Mouse (Mus musculus) limb, embryonic 10.5 days (tissue): ENCODE results near the gene Tmem260. TPM values are rescaled to one million over a fixed set of nuclear protein-coding genes. Genes with fewer than 3 reads are reported as not detected.

Experiments used
- DNase-seq: peaks from one replicate; pipeline ENCODE4 v3.0.0-alpha.2; 2017; ENCODE audit warnings: low spot score
- H3K27ac ChIP-seq: fragments of 300-500 bp; sonication (generic); 2 replicates; pipeline ENCODE4 v1.5.1; 2016; ENCODE audit warnings: mild to moderate bottlenecking
- H3K27me3 ChIP-seq: fragments of 300-500 bp; sonication (generic); 2 replicates; pipeline ENCODE4 v1.6.1; 2016; ENCODE audit warnings: low read depth, mild to moderate bottlenecking; ENCODE audit not compliant: poor library complexity, severe bottlenecking
- H3K36me3 ChIP-seq: fragments of 300-500 bp; sonication (generic); 2 replicates; pipeline ENCODE4 v1.6.1; 2016; ENCODE audit warnings: mild to moderate bottlenecking, moderate library complexity
- H3K4me1 ChIP-seq: fragments of 300-500 bp; sonication (generic); 2 replicates; pipeline ENCODE4 v1.6.1; 2016
- H3K4me3 ChIP-seq: fragments of 300-500 bp; sonication (generic); 2 replicates; pipeline ENCODE4 v1.5.1; 2016; ENCODE audit warnings: mild to moderate bottlenecking, moderate library complexity
- H3K9me3 ChIP-seq: fragments of 300-500 bp; sonication (generic); replicated peaks from 2 replicates; pipeline ENCODE4 v1.6.1; 2016; ENCODE audit warnings: mild to moderate bottlenecking
- WGBS: fragments of 180-500 bp; shearing (Covaris S2); methylation state at CpG from one replicate; pipeline ENCODE4 v1.1.7; 2016; 5-methylcytosine and 5-hydroxymethylcytosine counted together
- polyA plus RNA-seq: library from polyadenylated mRNA; unstranded; fragments of >200 nt; fragmentation: Nextera tagmentation; extraction: Ambion mirVana; gene quantifications from 2 replicates; pipeline ENCODE4 v1.2.1, GENCODE M21; 2016

Tmem260 gene
- polyA plus RNA-seq, 1 experiment from 2014 or later = 20.9 TPM

- H3K4me3 ChIP-seq = no peak overlapping the region
- no peaks in the 10 kb centered on the region for H3K9me3 ChIP-seq
- H3K27ac ChIP-seq = no peak overlapping the region
- WGBS = 66% methylated on average over 10 of the region's 10 CpGs
- DNase-seq = no peak
- no peaks in the 10 kb centered on the region for H3K4me1 ChIP-seq
- no peaks in the 10 kb centered on the region for H3K36me3 ChIP-seq
- no peaks in the 10 kb centered on the region for H3K27me3 ChIP-seq
Observed at GRCm38 (mm10) chr14:48530629-48531028, 84.7 kb downstream of the Tmem260 start.

GRCm38 (mm10) chr14:48537795-48538766 lies 92.2 kb downstream of the Tmem260 start:
- DNase-seq = no peak
- Histone ChIP-seq H3K4me3 (no peak overlapping the region), H3K4me1 (no peaks in the 10 kb centered on the region), H3K9me3 (no peaks in the 10 kb centered on the region), H3K27me3 (0 out of 2 replicates have a peak, but pooled peaks cover 7% of the 10 kb centered on the region), H3K27ac (no peak overlapping the region), H3K36me3 (no peaks in the 10 kb centered on the region)
- WGBS = 79% methylated on average over 14 of the region's 14 CpGs

GRCm38 (mm10) chr14:48545166-48545565 lies 99.2 kb downstream of the Tmem260 start:
- Histone ChIP-seq H3K27me3 (0 out of 2 replicates have a peak, but pooled peaks cover 7% of the 10 kb centered on the region), H3K9me3 (no peaks in the 10 kb centered on the region)
- WGBS = 90% methylated on average over 10 of the region's 10 CpGs

GRCm38 (mm10) chr14:48546009-48546408 lies 100.1 kb downstream of the Tmem260 start:
- Histone ChIP-seq H3K4me3 (no peak overlapping the region), H3K27me3 (0 out of 2 replicates have a peak, but pooled peaks cover 6% of the 10 kb centered on the region), H3K9me3 (no peaks in the 10 kb centered on the region), H3K27ac (no peak overlapping the region), H3K4me1 (no peaks in the 10 kb centered on the region), H3K36me3 (no peaks in the 10 kb centered on the region)
- 93% methylated on average over 3 of the region's 3 CpGs for WGBS
- DNase-seq = no peak

More at GRCm38 (mm10) chr14:48545166-48545565, 99.2 kb downstream of the Tmem260 start:
- Histone ChIP-seq H3K4me3 (no peak overlapping the region), H3K36me3 (no peaks in the 10 kb centered on the region), H3K4me1 (no peaks in the 10 kb centered on the region), H3K27ac (no peak overlapping the region)
- no peak for DNase-seq

- Histone ChIP-seq H3K36me3 (no peaks in the 10 kb centered on the region), H3K9me3 (no peaks in the 10 kb centered on the region), H3K4me1 (no peaks in the 10 kb centered on the region), H3K4me3 (no peak overlapping the region), H3K27me3 (no peaks in the 10 kb centered on the region), H3K27ac (no peak overlapping the region)
- DNase-seq = no peak
- 87% methylated on average over 7 of the region's 7 CpGs for WGBS
Observed at GRCm38 (mm10) chr14:48549703-48550102, 103.8 kb downstream of the Tmem260 start.

GRCm38 (mm10) chr14:48553216-48553615 lies 107.3 kb downstream of the Tmem260 start:
- Histone ChIP-seq H3K4me1 (no peaks in the 10 kb centered on the region), H3K27me3 (no peaks in the 10 kb centered on the region), H3K36me3 (no peaks in the 10 kb centered on the region), H3K9me3 (no peaks in the 10 kb centered on the region), H3K4me3 (no peak overlapping the region), H3K27ac (no peak overlapping the region)
- no peak for DNase-seq
- WGBS = 77% methylated on average over 4 of the region's 4 CpGs

- Histone ChIP-seq H3K27ac (no peak overlapping the region), H3K36me3 (no peaks in the 10 kb centered on the region), H3K4me1 (no peaks in the 10 kb centered on the region), H3K27me3 (no peaks in the 10 kb centered on the region), H3K9me3 (no peaks in the 10 kb centered on the region), H3K4me3 (no peak overlapping the region)
- 91% methylated on average over 9 of the region's 9 CpGs for WGBS
- DNase-seq = no peak
Observed at GRCm38 (mm10) chr14:48553754-48554153, 107.8 kb downstream of the Tmem260 start.

- H3K4me3 ChIP-seq = no peak overlapping the region
- no peaks in the 10 kb centered on the region for H3K36me3 ChIP-seq
- H3K27me3 ChIP-seq = no peaks in the 10 kb centered on the region
- no peaks in the 10 kb centered on the region for H3K9me3 ChIP-seq
- DNase-seq = no peak
- WGBS = 89% methylated on average over 4 of the region's 4 CpGs
- no peak overlapping the region for H3K27ac ChIP-seq
- no peaks in the 10 kb centered on the region for H3K4me1 ChIP-seq
Observed at GRCm38 (mm10) chr14:48558975-48559374, 113.1 kb downstream of the Tmem260 start.

- WGBS = 83% methylated on average over 7 of the region's 7 CpGs
Observed at GRCm38 (mm10) chr14:48559736-48560135, 113.8 kb downstream of the Tmem260 start.

GRCm38 (mm10) chr14:48566596-48566995 lies 120.7 kb downstream of the Tmem260 start:
- WGBS = 74% methylated on average over 7 of the region's 7 CpGs
- no peaks in the 10 kb centered on the region for H3K27me3 ChIP-seq
- H3K9me3 ChIP-seq = no peaks in the 10 kb centered on the region
- H3K36me3 ChIP-seq = no peaks in the 10 kb centered on the region
- H3K4me1 ChIP-seq = peaks cover 12% of the 10 kb centered on the region; the same call in 1 of the 2 replicates
- H3K27ac ChIP-seq = no peak overlapping the region
- H3K4me3 ChIP-seq = no peak overlapping the region
- DNase-seq = no peak

More at GRCm38 (mm10) chr14:48559736-48560135, 113.8 kb downstream of the Tmem260 start:
- Histone ChIP-seq H3K9me3 (no peaks in the 10 kb centered on the region), H3K27ac (no peak overlapping the region), H3K4me1 (no peaks in the 10 kb centered on the region), H3K36me3 (no peaks in the 10 kb centered on the region), H3K27me3 (no peaks in the 10 kb centered on the region), H3K4me3 (no peak overlapping the region)
- DNase-seq = no peak

Other genes with a start within 250 kb of the Tmem260 start
- gene Otx2, start 227.7 kb downstream of the Tmem260 start, polyA plus RNA-seq = 0.06 TPM in 1 of 2 replicates, not detected in the other